Mouse (Mus musculus): ENCODE data around the gene Vps8. TPM values are rescaled to one million over a fixed set of nuclear protein-coding genes. Genes with fewer than 3 reads are reported as not detected.

The Vps8 gene
- total RNA-seq, 2 experiments from 2014 or later, result 56.7 to 56.8 TPM

- DNase-seq (ENCODE audit: extremely low spot score in 1 of 2, low spot score in 2 of 2), result no peak
- Histone ChIP-seq H3K27ac (no peak overlapping the region), H3K4me3 (no peak overlapping the region)
- intact Hi-C loops (cut with DNase I), result no loop called here
- no peak for TF ChIP-seq CTCF (IDR thresholded peaks at IDR 0.05)
Measured at GRCm38 (mm10) chr16:21389316-21389715, 33.6 kb upstream of the Vps8 start.

- intact Hi-C loops (cut with DNase I), result loop anchor here (5.0 kb wide), 1 partner anchor 58 kb away; no protein-coding TSS in a partner anchor
- no peak for TF ChIP-seq CTCF (IDR thresholded peaks at IDR 0.05)
- H3K4me3 ChIP-seq, result no peak overlapping the region
- H3K27ac ChIP-seq, result no peak overlapping the region
- DNase-seq (ENCODE audit: extremely low spot score in 1 of 2, low spot score in 2 of 2), result no peak
Measured at GRCm38 (mm10) chr16:21390744-21391143, 32.2 kb upstream of the Vps8 start.

GRCm38 (mm10) chr16:21392099-21392498 lies 30.8 kb upstream of the Vps8 start:
- intact Hi-C loops (cut with DNase I), result loop anchor here (1.0 to 5.0 kb wide), 2 partner anchors 60 to 188 kb away; partner anchors contain the start of gene Ephb3
- Histone ChIP-seq H3K27ac (no peak overlapping the region), H3K4me3 (no peak overlapping the region)
- peak; percentile 44 for TF ChIP-seq CTCF (IDR thresholded peaks at IDR 0.05)
- no peak for DNase-seq (ENCODE audit: extremely low spot score in 1 of 2, low spot score in 2 of 2)

GRCm38 (mm10) chr16:21392517-21393112 lies 30.3 kb upstream of the Vps8 start:
- Histone ChIP-seq H3K27ac (no peak overlapping the region), H3K4me3 (no peak overlapping the region)
- TF ChIP-seq CTCF (IDR thresholded peaks at IDR 0.05), result peak; percentile 81
- intact Hi-C loops (cut with DNase I), result loop anchor here (1.0 to 5.0 kb wide), 2 partner anchors 60 to 188 kb away; partner anchors contain the start of gene Ephb3
- DNase-seq (ENCODE audit: extremely low spot score in 1 of 2, low spot score in 2 of 2), result peak; percentile 81 to 83

- Histone ChIP-seq H3K4me3 (no peak overlapping the region), H3K27ac (no peak overlapping the region)
- TF ChIP-seq CTCF (IDR thresholded peaks at IDR 0.05), result no peak
- intact Hi-C loops (cut with DNase I), result no loop called here
- DNase-seq (ENCODE audit: extremely low spot score in 1 of 2, low spot score in 2 of 2), result no peak
Measured at GRCm38 (mm10) chr16:21395546-21395945, 27.4 kb upstream of the Vps8 start.

- DNase-seq (ENCODE audit: extremely low spot score in 1 of 2, low spot score in 2 of 2), result no peak
- no peak overlapping the region for H3K4me3 ChIP-seq
- no peak for TF ChIP-seq CTCF (IDR thresholded peaks at IDR 0.05)
- intact Hi-C loops (cut with DNase I), result no loop called here
- H3K27ac ChIP-seq, result no peak overlapping the region
Measured at GRCm38 (mm10) chr16:21397681-21398080, 25.2 kb upstream of the Vps8 start.

GRCm38 (mm10) chr16:21398345-21399051 lies 24.4 kb upstream of the Vps8 start:
- H3K4me3 ChIP-seq, result no peak overlapping the region
- intact Hi-C loops (cut with DNase I), result no loop called here
- no peak overlapping the region; the same call in 1 of the 2 replicates for H3K27ac ChIP-seq
- no peak for TF ChIP-seq CTCF (IDR thresholded peaks at IDR 0.05)
- no peak for DNase-seq (ENCODE audit: extremely low spot score in 1 of 2, low spot score in 2 of 2)

GRCm38 (mm10) chr16:21399942-21400341 lies 23.0 kb upstream of the Vps8 start:
- DNase-seq (ENCODE audit: extremely low spot score in 1 of 2, low spot score in 2 of 2), result no peak
- H3K4me3 ChIP-seq, result no peak overlapping the region
- H3K27ac ChIP-seq, result no peak overlapping the region
- intact Hi-C loops (cut with DNase I), result no loop called here
- no peak for TF ChIP-seq CTCF (IDR thresholded peaks at IDR 0.05)

GRCm38 (mm10) chr16:21402068-21402467 lies 20.9 kb upstream of the Vps8 start:
- DNase-seq (ENCODE audit: extremely low spot score in 1 of 2, low spot score in 2 of 2), result peak in 1 of 2 experiments; percentile 47
- no peak for TF ChIP-seq CTCF (IDR thresholded peaks at IDR 0.05)

GRCm38 (mm10) chr16:21403402-21403801 lies 19.5 kb upstream of the Vps8 start:
- intact Hi-C loops (cut with DNase I), result no loop called here
- TF ChIP-seq CTCF (IDR thresholded peaks at IDR 0.05), result no peak
- Histone ChIP-seq H3K27ac (no peak overlapping the region), H3K4me3 (no peak overlapping the region)
- no peak for DNase-seq (ENCODE audit: extremely low spot score in 1 of 2, low spot score in 2 of 2)

More at GRCm38 (mm10) chr16:21402068-21402467, 20.9 kb upstream of the Vps8 start:
- H3K27ac ChIP-seq, result peak overlapping the region; percentile 40; the same call in 1 of the 2 replicates
- intact Hi-C loops (cut with DNase I), result no loop called here
- H3K4me3 ChIP-seq, result no peak overlapping the region

- H3K4me3 ChIP-seq, result no peak overlapping the region
- no peak for TF ChIP-seq CTCF (IDR thresholded peaks at IDR 0.05)
- intact Hi-C loops (cut with DNase I), result no loop called here
Measured at GRCm38 (mm10) chr16:21404631-21405030, 18.3 kb upstream of the Vps8 start.

GRCm38 (mm10) chr16:21405224-21405969 lies 17.5 kb upstream of the Vps8 start:
- intact Hi-C loops (cut with DNase I), result no loop called here
- no peak for DNase-seq (ENCODE audit: extremely low spot score in 1 of 2, low spot score in 2 of 2)

More at GRCm38 (mm10) chr16:21404631-21405030, 18.3 kb upstream of the Vps8 start:
- no peak for DNase-seq (ENCODE audit: extremely low spot score in 1 of 2, low spot score in 2 of 2)
- H3K27ac ChIP-seq, result no peak overlapping the region

More at GRCm38 (mm10) chr16:21405224-21405969, 17.5 kb upstream of the Vps8 start:
- TF ChIP-seq CTCF (IDR thresholded peaks at IDR 0.05), result no peak
- Histone ChIP-seq H3K27ac (no peak overlapping the region), H3K4me3 (no peak overlapping the region)

Measured in left cerebral cortex, adult 2 months (tissue).